Mouse (Mus musculus) liver, postnatal 0 days (tissue): ENCODE results near the gene Sirt7. TPM values are rescaled to one million over a fixed set of nuclear protein-coding genes. Genes with fewer than 3 reads are reported as not detected.

Experiments used
- ATAC-seq: fragments of 200-750 bp; cut with Nextera tagmentation; 2 replicates; pipeline ENCODE4 v1.8.0; 2017; ENCODE audit warnings: mild to moderate bottlenecking, moderate library complexity
- DNase-seq: peaks from one replicate; pipeline ENCODE4 v3.0.0-alpha.2; 2016
- H3K27ac ChIP-seq: fragments of 300-500 bp; sonication (generic); 2 replicates; pipeline ENCODE4 v1.5.1; 2014; ENCODE audit warnings: antibody characterized with exemption, moderate library complexity, mild to moderate bottlenecking, low read depth
- H3K27me3 ChIP-seq: fragments of 300-500 bp; sonication (generic); 2 replicates; pipeline ENCODE4 v1.6.1; 2014; ENCODE audit warnings: low read length, control low read depth, mixed read lengths; ENCODE audit not compliant: insufficient read depth
- H3K36me3 ChIP-seq: fragments of 300-500 bp; sonication (generic); replicated peaks from 2 replicates; pipeline ENCODE4 v1.6.1; 2014; ENCODE audit warnings: mild to moderate bottlenecking, control low read depth, low read length, moderate library complexity, mixed read lengths; ENCODE audit not compliant: insufficient read depth
- H3K4me1 ChIP-seq: fragments of 300-500 bp; sonication (generic); 2 replicates; pipeline ENCODE4 v1.6.1; 2014; ENCODE audit warnings: antibody characterized with exemption, mild to moderate bottlenecking, control low read depth; ENCODE audit not compliant: insufficient read depth
- H3K4me2 ChIP-seq: fragments of 300-500 bp; sonication (generic); 2 replicates; pipeline ENCODE4 v1.6.1; 2014; ENCODE audit warnings: low read depth, mild to moderate bottlenecking, low read length, moderate library complexity, mixed read lengths
- H3K4me3 ChIP-seq: fragments of 300-500 bp; sonication (generic); 2 replicates; pipeline ENCODE4 v1.5.1; 2014; ENCODE audit warnings: low read depth, low read length
- H3K9ac ChIP-seq: fragments of 300-500 bp; sonication (generic); replicated peaks from 2 replicates; pipeline ENCODE4 v1.6.1; 2014; ENCODE audit warnings: mild to moderate bottlenecking, moderate library complexity
- H3K9me3 ChIP-seq: fragments of 300-500 bp; sonication (generic); 2 replicates; pipeline ENCODE4 v1.6.1; 2016; ENCODE audit warnings: mild to moderate bottlenecking, control low read depth, low read length, mixed read lengths
- CTCF ChIP-seq: sonication (generic); IDR thresholded peaks from 2 replicates; pipeline ENCODE4 v1.5.1; 2016; ENCODE audit warnings: antibody characterized with exemption, low read depth
- EP300 ChIP-seq: IDR thresholded peaks from 2 replicates; pipeline ENCODE4 v1.6.1; 2016; ENCODE audit warnings: antibody characterized with exemption, low read depth, mild to moderate bottlenecking
- WGBS: fragments of 180-500 bp; shearing (Covaris S2); extraction: QIAGEN DNeasy Blood & Tissue Kit; methylation state at CpG from one replicate; pipeline ENCODE4 v1.1.7; 2014; ENCODE audit not compliant: insufficient replicate concordance; 5-methylcytosine and 5-hydroxymethylcytosine counted together
- polyA plus RNA-seq: library from polyadenylated mRNA; unstranded; fragments of >200 nt; fragmentation: Nextera tagmentation; extraction: Ambion mirVana; gene quantifications from 2 replicates; pipeline ENCODE4 v1.2.1, GENCODE M21; 2015

The Sirt7 gene
- polyA plus RNA-seq, 1 experiment from 2014 or later = 34.3 TPM

DNA sequence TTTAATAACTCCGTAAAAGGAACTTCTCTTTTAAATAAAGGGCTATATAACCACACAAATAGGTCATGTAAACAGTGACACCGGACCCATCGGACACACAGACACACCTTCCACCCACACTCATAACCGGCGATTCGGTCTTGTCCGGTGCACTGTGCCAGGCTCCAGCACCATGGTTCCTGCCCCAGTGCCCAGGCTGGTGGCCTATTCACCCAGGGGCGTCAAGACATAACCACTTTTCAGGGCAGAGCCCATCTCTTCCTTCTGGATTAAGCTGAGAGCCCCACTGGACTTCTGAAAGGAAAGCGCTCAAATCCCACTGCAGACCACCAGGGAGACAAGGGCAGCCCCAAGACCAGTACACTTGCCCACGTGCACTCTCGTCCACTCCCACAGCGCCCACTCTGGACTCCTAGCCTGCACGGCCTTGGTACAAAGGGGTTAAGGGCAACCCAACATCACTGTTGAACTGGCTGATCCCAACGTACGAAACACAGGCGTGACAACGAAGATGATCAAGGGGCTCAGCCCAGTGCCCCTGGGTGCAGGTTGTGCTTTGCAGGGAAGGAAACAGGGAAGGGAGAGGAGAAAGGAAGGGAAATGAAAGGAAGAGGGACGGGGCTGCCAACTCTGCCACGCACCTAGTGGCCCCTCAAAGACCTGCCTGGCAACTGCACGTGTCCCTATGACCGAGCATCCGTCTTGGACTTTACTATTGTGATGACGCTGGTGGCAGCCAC is 3.7 kb upstream of the Sirt7 start:
- Histone ChIP-seq H3K9me3 (no peaks in the 10 kb centered on the region), H3K4me3 (peak overlapping the region; percentile 96), H3K9ac (peak overlapping the region; percentile 98), H3K27me3 (no peaks in the 10 kb centered on the region), H3K27ac (peak overlapping the region; percentile 99), H3K36me3 (peaks cover 12% of the 10 kb centered on the region), H3K4me2 (peak overlapping the region; percentile 84), H3K4me1 (peaks cover 74% of the 10 kb centered on the region)
- ATAC-seq = no peak
- 79% methylated on average over 23 of the region's 23 CpGs for WGBS
- peak; percentile 27 for DNase-seq
- TF ChIP-seq EP300 (no peak), CTCF (no peak)

DNA sequence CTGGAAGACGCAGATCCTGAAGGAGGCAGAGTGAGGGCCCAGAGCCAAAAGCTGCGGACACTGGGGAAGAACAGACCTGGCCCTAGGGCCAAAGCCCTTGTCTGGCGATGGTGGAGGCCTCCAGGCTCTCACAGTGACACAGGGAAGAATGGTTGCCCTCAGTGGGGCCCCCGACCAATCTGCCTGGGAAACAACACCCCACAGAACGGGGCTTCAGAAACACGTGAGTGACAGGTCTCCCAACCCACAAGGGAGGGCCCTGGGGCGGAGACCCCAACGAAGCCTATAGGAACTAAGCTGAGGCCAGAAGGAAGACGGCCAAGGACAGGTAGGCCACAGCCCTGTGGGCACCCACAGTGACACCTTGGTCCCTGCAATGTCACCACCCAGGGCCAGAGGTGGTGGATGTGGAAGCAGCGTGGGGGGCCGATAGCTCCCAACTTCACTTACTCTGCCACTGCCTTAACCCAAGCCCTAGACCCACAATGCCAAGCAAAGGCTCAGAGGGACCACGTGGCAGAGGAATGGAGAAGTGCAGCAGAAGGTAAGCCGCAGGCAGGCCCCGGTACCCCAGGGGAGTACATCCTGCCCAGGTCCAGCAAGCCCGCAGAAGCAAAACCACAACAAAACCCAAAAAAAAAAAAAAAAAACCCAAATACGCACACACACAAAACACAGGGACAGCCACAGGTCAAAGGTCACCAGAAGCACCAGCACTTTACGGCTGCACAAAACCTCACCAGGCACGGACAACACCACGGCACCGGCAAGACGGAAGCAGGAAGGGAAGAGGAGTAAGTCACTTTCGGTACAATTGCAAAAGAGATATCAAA is 2.6 kb upstream of the Sirt7 start:
- Histone ChIP-seq H3K27me3 (no peaks in the 10 kb centered on the region), H3K9me3 (no peaks in the 10 kb centered on the region), H3K4me2 (peak overlapping the region; percentile 84), H3K36me3 (peaks cover 21% of the 10 kb centered on the region), H3K4me1 (peaks cover 77% of the 10 kb centered on the region), H3K4me3 (peak overlapping the region; percentile 96), H3K9ac (peak overlapping the region; percentile 42; the same call in 1 of the 2 replicates), H3K27ac (peak overlapping the region; percentile 99)
- WGBS = 33% methylated on average over 22 of the region's 22 CpGs
- DNase-seq (peak; percentile 66), ATAC-seq (no peak)
- TF ChIP-seq CTCF (no peak), EP300 (no peak)

DNA sequence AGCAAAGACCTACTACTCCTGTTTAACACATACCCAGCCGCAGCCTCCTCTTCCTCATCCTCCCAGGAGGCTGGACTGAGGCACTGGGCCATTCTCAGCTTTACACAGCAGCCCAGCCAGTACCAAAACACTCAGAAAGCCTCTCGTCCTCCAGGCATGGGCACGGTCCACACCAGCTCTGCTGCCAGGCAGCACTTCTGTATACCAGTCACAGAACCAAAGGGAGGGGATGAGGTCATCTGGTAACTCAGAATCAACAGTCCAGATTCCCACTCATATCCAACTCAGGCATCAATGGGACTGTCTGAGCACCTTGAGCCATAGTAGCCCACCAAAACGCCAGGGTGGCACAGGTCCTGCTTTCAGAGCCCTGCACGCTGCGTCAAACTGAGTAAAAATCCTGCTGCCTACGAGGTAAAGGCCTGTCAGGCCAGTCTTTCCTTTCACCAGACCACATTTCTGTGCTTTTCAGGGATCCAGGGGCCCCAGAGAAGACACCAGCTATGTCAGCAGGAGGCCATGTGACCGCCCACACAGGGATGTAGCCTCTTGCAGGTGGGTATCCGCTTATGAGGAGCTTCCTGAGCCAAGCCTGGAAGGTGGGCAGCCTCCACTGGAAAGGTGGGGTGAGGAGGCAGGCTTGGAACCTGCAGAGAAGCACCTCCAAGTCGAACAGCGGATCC is 1.9 kb upstream of the Sirt7 start:
- TF ChIP-seq EP300 (no peak), CTCF (no peak)
- WGBS = 85% methylated on average over 11 of the region's 11 CpGs
- H3K9me3 ChIP-seq = no peaks in the 10 kb centered on the region
- DNase-seq (no peak), ATAC-seq (no peak)
- peaks cover 73% of the 10 kb centered on the region for H3K4me1 ChIP-seq
- H3K4me3 ChIP-seq = no peak overlapping the region
- no peaks in the 10 kb centered on the region for H3K27me3 ChIP-seq
- peak overlapping the region; percentile 42; the same call in 1 of the 2 replicates for H3K9ac ChIP-seq
- peaks cover 27% of the 10 kb centered on the region for H3K36me3 ChIP-seq
- H3K4me2 ChIP-seq = peak overlapping the region; percentile 84
- peak overlapping the region; percentile 99 for H3K27ac ChIP-seq

DNA sequence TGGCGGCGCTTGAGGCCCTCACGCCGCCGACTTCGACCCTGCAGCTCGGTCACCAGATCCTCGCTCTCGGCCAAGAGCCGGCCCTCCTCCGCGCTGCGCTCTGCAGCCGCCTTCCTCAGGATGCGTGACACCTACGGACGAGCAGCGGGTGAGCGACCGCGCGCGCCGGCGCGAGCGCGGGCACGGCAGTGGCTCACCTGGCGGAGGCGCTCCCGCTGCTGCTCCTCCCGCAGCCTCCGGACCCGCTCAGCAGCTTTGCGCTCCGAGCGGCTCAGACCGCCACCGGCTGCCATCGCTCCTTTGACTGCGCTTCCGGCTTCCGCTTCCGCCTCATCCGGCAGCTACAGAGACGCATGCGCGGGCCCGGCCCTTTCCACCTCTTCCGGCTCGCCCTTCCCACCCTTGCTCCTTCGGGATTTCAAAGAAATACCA is 344 bp downstream of the Sirt7 start:
- no peaks in the 10 kb centered on the region for H3K27me3 ChIP-seq
- TF ChIP-seq EP300 (no peak), CTCF (no peak)
- under 1% methylated on average over 46 of the region's 53 CpGs for WGBS
- H3K4me1 ChIP-seq = peaks cover 52% of the 10 kb centered on the region
- peak overlapping the region; percentile 78 for H3K4me2 ChIP-seq
- H3K9ac ChIP-seq = peak overlapping the region; percentile 98
- peak overlapping the region; percentile 99 for H3K4me3 ChIP-seq
- peak; percentile 63 for ATAC-seq
- H3K27ac ChIP-seq = peak overlapping the region; percentile 97
- DNase-seq = peak; percentile 89
- H3K36me3 ChIP-seq = peaks cover 49% of the 10 kb centered on the region
- H3K9me3 ChIP-seq = no peaks in the 10 kb centered on the region

DNA sequence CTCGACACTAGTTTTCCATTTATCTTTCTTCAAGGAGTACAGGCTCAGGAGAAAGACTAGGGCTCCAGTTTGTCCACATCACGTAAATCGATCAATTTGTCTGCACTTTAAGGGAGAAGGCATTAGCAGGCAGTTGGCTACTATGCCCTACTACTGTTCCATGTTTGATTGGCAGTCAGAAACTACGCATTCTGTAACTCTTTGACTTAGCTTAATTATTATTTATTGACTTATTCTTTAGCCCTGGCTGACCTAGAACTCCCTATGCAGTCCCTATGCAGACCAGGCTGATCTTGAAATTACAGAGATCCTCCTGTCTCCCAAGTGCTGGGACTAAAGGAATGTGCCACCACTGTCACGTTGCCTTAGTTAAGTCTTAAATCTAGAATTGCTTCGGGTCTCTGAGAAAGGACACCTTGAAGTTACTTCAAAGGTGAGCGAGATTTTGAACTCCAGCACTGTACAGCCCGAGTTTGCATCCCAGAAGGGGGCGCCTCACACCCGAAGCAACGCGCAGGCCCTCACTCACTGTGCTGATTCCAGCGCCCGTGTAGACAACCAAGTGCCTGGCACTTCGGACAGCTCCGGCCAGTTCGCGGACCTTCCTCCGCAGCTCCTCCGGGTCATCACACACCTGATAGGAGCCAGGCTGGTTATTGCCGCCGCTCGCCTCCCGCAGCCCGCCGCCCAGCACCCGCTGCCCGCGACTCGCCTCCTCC is 920 bp downstream of the Sirt7 start:
- 11% methylated on average over 30 of the region's 30 CpGs for WGBS
- TF ChIP-seq EP300 (no peak), CTCF (peak; percentile 87)
- Histone ChIP-seq H3K27ac (peak overlapping the region; percentile 97), H3K9me3 (no peaks in the 10 kb centered on the region), H3K27me3 (no peaks in the 10 kb centered on the region), H3K4me2 (peak overlapping the region; percentile 78), H3K36me3 (peaks cover 53% of the 10 kb centered on the region), H3K4me1 (peaks cover 46% of the 10 kb centered on the region), H3K4me3 (peak overlapping the region; percentile 99), H3K9ac (peak overlapping the region; percentile 98)
- peak; percentile 78 for ATAC-seq
- DNase-seq = peak; percentile 84
